Mouse (Mus musculus): ENCODE results near the gene C1qtnf12. TPM values are rescaled to one million over a fixed set of nuclear protein-coding genes. Genes with fewer than 3 reads are reported as not detected.

C1qtnf12 gene
- polyA plus RNA-seq, 1 experiment, result 186 TPM

GRCm38 (mm10) chr4:155973239-155973638, 11.1 kb downstream of the C1qtnf12 start:
- WGBS, result 77% methylated on average over 2 of the region's 2 CpGs
- Histone ChIP-seq H3K27ac (ENCODE audit: insufficient read depth, low read depth, low read length) (no peak overlapping the region), H3K36me3 (ENCODE audit: control insufficient read depth, insufficient read depth, low read length) (no peaks in the 10 kb centered on the region), H3K4me1 (ENCODE audit: control insufficient read depth, insufficient read depth, insufficient read length, low read length) (peaks cover 9% of the 10 kb centered on the region), H3K27me3 (ENCODE audit: control insufficient read depth, insufficient read depth, low read length) (no peaks in the 10 kb centered on the region), H3K4me3 (ENCODE audit: low read depth, low read length) (no peak overlapping the region)
- TF ChIP-seq POLR2A (IDR thresholded peaks at IDR 0.05; ENCODE audit: low read depth, low read length) (no peak), CTCF (IDR thresholded peaks at IDR 0.05; ENCODE audit: extremely low read depth, insufficient read length, insufficient replicate concordance, low read depth, low read length) (no peak)

GRCm38 (mm10) chr4:155981436-155982082, 19.4 kb downstream of the C1qtnf12 start:
- no peaks in the 10 kb centered on the region for H3K36me3 ChIP-seq (ENCODE audit: control insufficient read depth, insufficient read depth, low read length)
- H3K4me3 ChIP-seq (ENCODE audit: low read depth, low read length), result no peak overlapping the region
- no peak overlapping the region for H3K27ac ChIP-seq (ENCODE audit: insufficient read depth, low read depth, low read length)
- no peaks in the 10 kb centered on the region for H3K4me1 ChIP-seq (ENCODE audit: control insufficient read depth, insufficient read depth, insufficient read length, low read length)
- TF ChIP-seq CTCF (IDR thresholded peaks at IDR 0.05; ENCODE audit: extremely low read depth, insufficient read length, insufficient replicate concordance, low read depth, low read length), result no peak
- TF ChIP-seq POLR2A (IDR thresholded peaks at IDR 0.05; ENCODE audit: low read depth, low read length), result no peak
- 72% methylated on average over 12 of the region's 12 CpGs for WGBS
- H3K27me3 ChIP-seq (ENCODE audit: control insufficient read depth, insufficient read depth, low read length), result no peaks in the 10 kb centered on the region; the same call in 1 of the 2 replicates

DNA sequence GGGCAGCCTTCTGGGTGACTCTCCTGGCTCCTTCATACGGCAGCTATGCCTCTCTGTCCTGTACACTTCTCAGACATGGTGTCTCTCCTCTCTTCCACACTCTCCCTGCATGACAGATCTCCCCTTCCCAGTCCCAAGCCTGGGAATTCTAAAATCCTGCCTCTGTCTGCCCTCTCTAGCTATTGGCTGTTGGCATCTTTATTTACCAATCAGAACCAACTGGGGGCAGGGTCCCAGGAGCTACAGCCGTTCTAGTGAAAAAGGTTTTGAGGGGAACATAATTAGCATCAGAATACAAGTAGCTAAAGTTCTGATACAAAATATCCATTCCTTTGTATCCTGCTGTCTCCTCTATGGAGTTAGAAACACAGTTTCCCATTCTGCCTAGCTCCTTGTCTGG, 21.7 kb downstream of the C1qtnf12 start:
- H3K4me3 ChIP-seq (ENCODE audit: low read depth, low read length), result no peak overlapping the region
- no peak overlapping the region for H3K27ac ChIP-seq (ENCODE audit: insufficient read depth, low read depth, low read length)
- TF ChIP-seq CTCF (IDR thresholded peaks at IDR 0.05; ENCODE audit: extremely low read depth, insufficient read length, insufficient replicate concordance, low read depth, low read length) (no peak), POLR2A (IDR thresholded peaks at IDR 0.05; ENCODE audit: low read depth, low read length) (no peak)
- 24% methylated on average over 2 of the region's 2 CpGs for WGBS
- H3K4me1 ChIP-seq (ENCODE audit: control insufficient read depth, insufficient read depth, insufficient read length, low read length), result no peaks in the 10 kb centered on the region
- H3K27me3 ChIP-seq (ENCODE audit: control insufficient read depth, insufficient read depth, low read length), result no peaks in the 10 kb centered on the region; the same call in 1 of the 2 replicates
- no peaks in the 10 kb centered on the region for H3K36me3 ChIP-seq (ENCODE audit: control insufficient read depth, insufficient read depth, low read length)

GRCm38 (mm10) chr4:155991211-155991907, 29.2 kb downstream of the C1qtnf12 start:
- H3K27me3 ChIP-seq (ENCODE audit: control insufficient read depth, insufficient read depth, low read length), result no peaks in the 10 kb centered on the region
- peaks cover 4% of the 10 kb centered on the region for H3K36me3 ChIP-seq (ENCODE audit: control insufficient read depth, insufficient read depth, low read length)
- 55% methylated on average over 22 of the region's 22 CpGs for WGBS
- no peak overlapping the region for H3K27ac ChIP-seq (ENCODE audit: insufficient read depth, low read depth, low read length)
- H3K4me3 ChIP-seq (ENCODE audit: low read depth, low read length), result peak overlapping the region; percentile 75
- H3K4me1 ChIP-seq (ENCODE audit: control insufficient read depth, insufficient read depth, insufficient read length, low read length), result peaks cover 10% of the 10 kb centered on the region
- TF ChIP-seq CTCF (IDR thresholded peaks at IDR 0.05; ENCODE audit: extremely low read depth, insufficient read length, insufficient replicate concordance, low read depth, low read length) (no peak), POLR2A (IDR thresholded peaks at IDR 0.05; ENCODE audit: low read depth, low read length) (no peak)

- WGBS, result 11% methylated on average over 37 of the region's 37 CpGs
- H3K4me3 ChIP-seq (ENCODE audit: low read depth, low read length), result peak overlapping the region; percentile 75
- H3K36me3 ChIP-seq (ENCODE audit: control insufficient read depth, insufficient read depth, low read length), result peaks cover 7% of the 10 kb centered on the region
- H3K4me1 ChIP-seq (ENCODE audit: control insufficient read depth, insufficient read depth, insufficient read length, low read length), result peaks cover 10% of the 10 kb centered on the region
- no peaks in the 10 kb centered on the region for H3K27me3 ChIP-seq (ENCODE audit: control insufficient read depth, insufficient read depth, low read length)
- TF ChIP-seq CTCF (IDR thresholded peaks at IDR 0.05; ENCODE audit: extremely low read depth, insufficient read length, insufficient replicate concordance, low read depth, low read length) (no peak), POLR2A (IDR thresholded peaks at IDR 0.05; ENCODE audit: low read depth, low read length) (no peak)
- H3K27ac ChIP-seq (ENCODE audit: insufficient read depth, low read depth, low read length), result peak overlapping the region; percentile 78; the same call in 1 of the 2 replicates
These were observed 29.8 kb downstream of the C1qtnf12 start for GRCm38 (mm10) chr4:155991908-155992230.

DNA sequence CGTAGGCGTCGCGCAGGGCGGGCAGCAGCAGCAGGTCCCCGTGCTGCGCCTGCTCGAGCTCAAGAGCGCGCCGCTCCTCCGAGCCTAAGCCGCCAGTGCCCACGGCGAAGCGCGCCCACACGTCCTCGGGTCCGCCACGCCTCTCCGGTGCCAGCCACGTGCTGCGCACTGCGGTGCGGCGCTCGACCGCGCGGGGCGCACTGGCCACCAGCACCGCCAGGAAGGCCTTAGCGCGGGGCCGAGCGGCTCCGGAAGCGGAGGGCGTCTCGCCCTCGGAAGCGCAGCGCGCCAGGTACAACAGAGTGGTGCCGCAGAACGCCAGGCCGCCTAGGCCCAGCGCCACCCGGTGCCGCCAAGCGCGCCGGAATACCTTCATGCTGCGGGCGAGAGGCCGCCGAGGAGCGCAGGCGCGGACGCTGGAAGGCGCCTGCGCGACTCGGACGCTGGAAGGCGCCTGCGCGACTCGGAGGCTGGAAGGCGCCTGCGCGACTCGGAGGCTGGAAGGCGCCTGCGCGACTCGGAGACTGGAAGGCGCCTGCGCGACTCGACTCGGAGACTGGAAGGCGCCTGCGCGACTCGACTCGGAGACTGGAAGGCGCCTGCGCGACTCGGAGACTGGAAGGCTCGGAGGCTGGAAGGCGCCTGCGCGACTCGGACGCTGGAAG, 30.3 kb downstream of the C1qtnf12 start, which contains the start of the genes B3galt6 and Sdf4:
Gene B3galt6, minus strand, starts transcription at position 409 of the 665 bp plus-strand sequence.
Gene Sdf4, plus strand, starts transcription at position 632 of the 665 bp plus-strand sequence.
- under 1% methylated on average over 99 of the region's 99 CpGs for WGBS
- peak; percentile 45 for TF ChIP-seq POLR2A (IDR thresholded peaks at IDR 0.05; ENCODE audit: low read depth, low read length)
- TF ChIP-seq CTCF (IDR thresholded peaks at IDR 0.05; ENCODE audit: extremely low read depth, insufficient read length, insufficient replicate concordance, low read depth, low read length), result peak; percentile 67
- peak within 1 kb of the TSS; percentile 97 for H3K27ac ChIP-seq (ENCODE audit: insufficient read depth, low read depth, low read length)
- peaks cover 10% of the 10 kb centered on the region for H3K4me1 ChIP-seq (ENCODE audit: control insufficient read depth, insufficient read depth, insufficient read length, low read length)
- H3K27me3 ChIP-seq (ENCODE audit: control insufficient read depth, insufficient read depth, low read length), result no peaks in the 10 kb centered on the region
- peak within 1 kb of the TSS; percentile 98 for H3K4me3 ChIP-seq (ENCODE audit: low read depth, low read length)
- peaks cover 10% of the 10 kb centered on the region for H3K36me3 ChIP-seq (ENCODE audit: control insufficient read depth, insufficient read depth, low read length)

Data from small intestine, adult 2 months (tissue).